ENCODE assay signal across 8 mouse cellular contexts in genomic region chr7:78782639-78783581, GRCm38 (mm10). TPM values are rescaled to one million over a fixed set of nuclear protein-coding genes. Genes with fewer than 3 reads are reported as not detected.
DNase-seq lines count a peak whose midpoint lies in the region; ATAC-seq and TF ChIP-seq lines count a peak whose summit lies in the region.

Mrps11 (plus strand) TSS chr7:78783119.
Mrpl46 (minus strand) TSS chr7:78783531.

- H3K9ac ChIP-seq in embryonic facial prominence, embryonic 15.5 days: peak within 1 kb of the TSS; percentile 72
- H3K9ac ChIP-seq in kidney, embryonic 14.5 days (ENCODE audit: low read depth, low read length): peak within 1 kb of the TSS; percentile 84
- H3K9ac ChIP-seq in limb, embryonic 15.5 days: peak within 1 kb of the TSS; percentile 67

- no peaks in the 10 kb centered on the region for H3K9me3 ChIP-seq in embryonic facial prominence, embryonic 15.5 days (replicated peaks)
- no peaks in the 10 kb centered on the region for H3K9me3 ChIP-seq in kidney, embryonic 14.5 days (ENCODE audit: control insufficient read depth, low read length)
- no peaks in the 10 kb centered on the region for H3K9me3 ChIP-seq in limb, embryonic 15.5 days

- no peak within 1 kb of the TSS; the same call in 1 of the 2 replicates for H3K27ac ChIP-seq in bone marrow, adult 2 months (ENCODE audit: control insufficient read depth, insufficient read depth, low read depth, low read length, poor library complexity)
- H3K27ac ChIP-seq in embryonic facial prominence, embryonic 15.5 days (replicated peaks): peak within 1 kb of the TSS; percentile 71
- no peak within 1 kb of the TSS for H3K27ac ChIP-seq in kidney, embryonic 14.5 days (ENCODE audit: low read depth, low read length)
- H3K27ac ChIP-seq in limb, embryonic 15.5 days: peak within 1 kb of the TSS; percentile 71; the same call in 1 of the 2 replicates

- TF ChIP-seq CTCF in bone marrow, adult 2 months (IDR thresholded peaks at IDR 0.05; ENCODE audit: control insufficient read depth, insufficient read depth, low read length): no peak

- H3K36me3 ChIP-seq in embryonic facial prominence, embryonic 15.5 days: peaks cover 33% of the 10 kb centered on the region
- peaks cover 29% of the 10 kb centered on the region for H3K36me3 ChIP-seq in kidney, embryonic 14.5 days (ENCODE audit: control insufficient read depth, insufficient read depth, low read length)
- peaks cover 33% of the 10 kb centered on the region for H3K36me3 ChIP-seq in limb, embryonic 15.5 days

- H3K27me3 ChIP-seq in embryonic facial prominence, embryonic 15.5 days: no peaks in the 10 kb centered on the region
- no peaks in the 10 kb centered on the region for H3K27me3 ChIP-seq in kidney, embryonic 14.5 days (ENCODE audit: control insufficient read depth, insufficient read depth, low read length)
- H3K27me3 ChIP-seq in limb, embryonic 15.5 days: no peaks in the 10 kb centered on the region

- H3K4me2 ChIP-seq in embryonic facial prominence, embryonic 15.5 days (replicated peaks): peak within 1 kb of the TSS; percentile 81
- H3K4me2 ChIP-seq in kidney, embryonic 14.5 days (replicated peaks; ENCODE audit: low read depth, low read length): peak within 1 kb of the TSS; percentile 73
- peak within 1 kb of the TSS; percentile 86 for H3K4me2 ChIP-seq in limb, embryonic 15.5 days

- peak within 1 kb of the TSS; percentile 95 for H3K4me3 ChIP-seq in bone marrow, adult 2 months (replicated peaks; ENCODE audit: control insufficient read depth, low read depth, low read length)
- peak within 1 kb of the TSS; percentile 91 for H3K4me3 ChIP-seq in embryonic facial prominence, embryonic 15.5 days (replicated peaks)
- H3K4me3 ChIP-seq in kidney, embryonic 14.5 days (ENCODE audit: low read length): peak within 1 kb of the TSS; percentile 97
- H3K4me3 ChIP-seq in limb, embryonic 15.5 days: peak within 1 kb of the TSS; percentile 89

- peak; percentile 86 for DNase-seq in 416B (ENCODE audit: low read depth)
- peak; percentile 76 to 83 for DNase-seq in heart, adult 9 months (ENCODE audit: low spot score in 2 of 2)
- DNase-seq in monocyte, adult 2 months (ENCODE audit: low read depth in 1 of 2, low spot score in 2 of 2): peak; percentile 55 to 75
- DNase-seq in spleen, postnatal 36 days (ENCODE audit: low spot score in 2 of 2): peak; percentile 82 to 86

- TF ChIP-seq POLR2A in bone marrow, adult 2 months (IDR thresholded peaks at IDR 0.05; ENCODE audit: borderline replicate concordance, control insufficient read depth, low read depth, low read length): peak; percentile 55; the same call in 1 of the 2 replicates

- under 1% methylated on average over 44 of the region's 44 CpGs for WGBS in bone marrow, adult 2 months
- WGBS in embryonic facial prominence, embryonic 15.5 days: under 1% methylated on average over 44 of the region's 44 CpGs
- under 1% methylated on average over 44 of the region's 44 CpGs for WGBS in kidney, embryonic 14.5 days
- WGBS in limb, embryonic 15.5 days: under 1% methylated on average over 44 of the region's 44 CpGs

- H3K4me1 ChIP-seq in bone marrow, adult 2 months (ENCODE audit: control insufficient read depth, insufficient read depth, low read length): no peaks in the 10 kb centered on the region
- H3K4me1 ChIP-seq in embryonic facial prominence, embryonic 15.5 days: peaks cover 15% of the 10 kb centered on the region
- peaks cover 12% of the 10 kb centered on the region for H3K4me1 ChIP-seq in kidney, embryonic 14.5 days (ENCODE audit: control insufficient read depth, insufficient read depth, low read length)
- H3K4me1 ChIP-seq in limb, embryonic 15.5 days: peaks cover 16% of the 10 kb centered on the region

- ATAC-seq in embryonic facial prominence, embryonic 15.5 days (ENCODE audit: insufficient number of reproducible peaks, low FRiP score, low TSS enrichment, low read depth): peak; percentile 94
- peak; percentile 99 for ATAC-seq in kidney, embryonic 14.5 days (ENCODE audit: low FRiP score, low TSS enrichment)
- peak; percentile 96 for ATAC-seq in limb, embryonic 15.5 days (ENCODE audit: insufficient number of reproducible peaks, low FRiP score, low TSS enrichment, low read depth)

RNA-seq across cellular contexts. Expression of gene Mrps11, which starts in this region (rescaled TPM):
- polyA plus RNA-seq in bone marrow, adult 2 months (2011; ENCODE audit: insufficient read depth, insufficient read length, low replicate concordance, missing spikeins): 20.0 and 24.7 TPM in 2 replicates
- 69.5 and 74.8 TPM in 2 replicates for polyA plus RNA-seq in embryonic facial prominence, embryonic 15.5 days (2015; fragmentation: Nextera tagmentation; extraction: Ambion mirVana)
- polyA plus RNA-seq in kidney, embryonic 14.5 days (2014; fragmentation: Nextera tagmentation; extraction: Ambion mirVana): 83.5 and 112 TPM in 2 replicates
- 64.9 and 68.3 TPM in 2 replicates for polyA plus RNA-seq in limb, embryonic 15.5 days (2015; fragmentation: Nextera tagmentation; extraction: Ambion mirVana)

RNA-seq across cellular contexts. Expression of gene Mrpl46, which starts in this region (rescaled TPM):
- polyA plus RNA-seq in bone marrow, adult 2 months (2011; ENCODE audit: insufficient read depth, insufficient read length, low replicate concordance, missing spikeins): 11.2 and 21.5 TPM in 2 replicates
- 51.1 and 51.5 TPM in 2 replicates for polyA plus RNA-seq in embryonic facial prominence, embryonic 15.5 days (2015; fragmentation: Nextera tagmentation; extraction: Ambion mirVana)
- 71.8 and 85.4 TPM in 2 replicates for polyA plus RNA-seq in kidney, embryonic 14.5 days (2014; fragmentation: Nextera tagmentation; extraction: Ambion mirVana)
- polyA plus RNA-seq in limb, embryonic 15.5 days (2015; fragmentation: Nextera tagmentation; extraction: Ambion mirVana): 54.6 and 55.1 TPM in 2 replicates

Comparison
In these comparisons a context has a peak if more than half of its experiments do, and no peak if none do; other contexts are left out.
1. H3K27ac ChIP-seq: peak in embryonic facial prominence, embryonic 15.5 days (single experiment) and limb, embryonic 15.5 days (single experiment); none in bone marrow, adult 2 months (single experiment) and kidney, embryonic 14.5 days (single experiment).
2. Peak in every context shown above with its lines, with median percentiles within 50 percentile points of each other: DNase-seq, H3K4me3 ChIP-seq, ATAC-seq, H3K4me2 ChIP-seq and H3K9ac ChIP-seq.